In the genomic region with DNA sequence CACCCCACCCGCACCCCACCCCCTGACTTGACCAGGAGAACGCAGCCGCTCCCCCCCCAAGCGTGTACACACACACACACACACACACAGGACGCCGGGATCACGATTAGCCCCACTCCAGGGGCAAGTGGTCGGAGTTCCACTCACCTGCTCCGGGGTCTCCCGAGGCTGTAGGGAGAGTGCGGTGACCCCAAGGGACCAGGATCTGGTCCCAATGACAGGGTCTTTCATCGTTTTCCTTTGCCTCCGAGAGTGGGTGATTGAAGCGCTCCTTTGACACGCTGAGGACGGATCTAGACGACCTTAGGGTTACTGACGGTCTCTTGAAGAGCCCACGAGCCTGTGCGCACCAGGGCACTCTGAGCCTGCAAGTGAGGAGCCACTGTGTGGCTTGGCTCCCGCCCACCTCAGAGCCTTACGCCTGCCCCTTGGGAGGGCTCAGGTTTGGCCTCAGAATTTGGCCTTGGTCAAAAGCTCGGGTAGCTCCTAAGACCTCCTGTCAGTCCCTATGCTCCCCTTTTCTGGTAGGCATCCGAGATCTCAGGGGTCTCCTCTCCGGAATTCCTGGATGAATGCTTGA, we compare ENCODE assay signal across 11 mouse cellular contexts. TPM values are rescaled to one million over a fixed set of nuclear protein-coding genes. Genes with fewer than 3 reads are reported as not detected.
DNase-seq lines count a peak whose midpoint lies in the region; ATAC-seq and TF ChIP-seq lines count a peak whose summit lies in the region.
"Had no signal": no experiment of that assay in that cellular context is flagged by ENCODE, and none has a peak within 500 bp of the region (broad histone marks: within the 10 kb centered on the region; RNA-seq: fewer than 3 reads in every experiment).

No protein-coding gene starts in this region.

- H3K9me3 ChIP-seq in heart, embryonic 14.5 days (ENCODE audit: control insufficient read depth, low read length): no peaks in the 10 kb centered on the region
- H3K9me3 ChIP-seq in hindbrain, embryonic 16.5 days (ENCODE audit: control insufficient read depth, low read length): no peaks in the 10 kb centered on the region
- H3K9me3 ChIP-seq in midbrain, postnatal 0 days (ENCODE audit: low read length): no peaks in the 10 kb centered on the region

- TF ChIP-seq CTCF in bone marrow macrophage, adult 2 months (IDR thresholded peaks at IDR 0.05; ENCODE audit: low read depth, low read length): no peak
- no peak for TF ChIP-seq CTCF in midbrain, postnatal 0 days (IDR thresholded peaks at IDR 0.05)

- peaks cover 5 to 29% of the 10 kb centered on the region in 2 experiments; a peak in 3 of 4 replicates for H3K4me1 ChIP-seq in heart, embryonic 14.5 days (ENCODE audit: control insufficient read depth in 2 of 2, insufficient read depth in 2 of 2, low read length in 2 of 2)
- H3K4me1 ChIP-seq in bone marrow macrophage, adult 2 months (ENCODE audit: control insufficient read depth, insufficient read depth, low read length): 0 out of 2 replicates have a peak, but pooled peaks cover 3% of the 10 kb centered on the region
- H3K4me1 ChIP-seq in hindbrain, embryonic 16.5 days (ENCODE audit: control insufficient read depth, insufficient read depth, low read depth, low read length): peaks cover 9% of the 10 kb centered on the region
- H3K4me1 ChIP-seq in midbrain, postnatal 0 days (ENCODE audit: insufficient read depth, low read length): peaks cover 3% of the 10 kb centered on the region; the same call in 1 of the 2 replicates

- H3K27ac ChIP-seq in heart, embryonic 14.5 days (replicated peaks in 1 of 2; ENCODE audit: control insufficient read depth in 1 of 2, insufficient read depth in 1 of 2, low read depth in 2 of 2, low read length in 2 of 2): no peak overlapping the region
- no peak overlapping the region for H3K27ac ChIP-seq in bone marrow macrophage, adult 2 months (ENCODE audit: insufficient read depth, low read depth, low read length)
- no peak overlapping the region for H3K27ac ChIP-seq in hindbrain, embryonic 16.5 days (ENCODE audit: low read depth, low read length)
- no peak overlapping the region for H3K27ac ChIP-seq in midbrain, postnatal 0 days (ENCODE audit: low read depth, low read length)

- peak overlapping the region in 1 of 2 experiments; percentile 31; a peak in 3 of 4 replicates for H3K4me3 ChIP-seq in heart, embryonic 14.5 days (ENCODE audit: control insufficient read depth in 1 of 2, insufficient read depth in 1 of 2, low read depth in 1 of 2, low read length in 2 of 2)
- H3K4me3 ChIP-seq in bone marrow macrophage, adult 2 months (ENCODE audit: insufficient read depth, low read length): peak overlapping the region; percentile 15; the same call in 1 of the 2 replicates
- H3K4me3 ChIP-seq in hindbrain, embryonic 16.5 days (ENCODE audit: low read length): peak overlapping the region; percentile 32
- peak overlapping the region; percentile 29 for H3K4me3 ChIP-seq in midbrain, postnatal 0 days (ENCODE audit: low read depth, low read length)

- intact Hi-C loops in left cerebral cortex, postnatal 10 days (cut with DNase I): no loop called here

- H3K27me3 ChIP-seq in heart, embryonic 14.5 days (ENCODE audit: control insufficient read depth, insufficient read depth, low read length): peaks cover 92% of the 10 kb centered on the region
- H3K27me3 ChIP-seq in hindbrain, embryonic 16.5 days (replicated peaks; ENCODE audit: control insufficient read depth, insufficient read depth, low read length): peaks cover 88% of the 10 kb centered on the region
- H3K27me3 ChIP-seq in midbrain, postnatal 0 days (ENCODE audit: insufficient read depth, low read length): peaks cover 81% of the 10 kb centered on the region

- no peaks in the 10 kb centered on the region for H3K36me3 ChIP-seq in heart, embryonic 14.5 days (ENCODE audit: control insufficient read depth, insufficient read depth, low read length)
- H3K36me3 ChIP-seq in hindbrain, embryonic 16.5 days (ENCODE audit: control insufficient read depth, insufficient read depth, low read length): no peaks in the 10 kb centered on the region
- no peaks in the 10 kb centered on the region for H3K36me3 ChIP-seq in midbrain, postnatal 0 days (ENCODE audit: insufficient read depth, low read length)

- peak overlapping the region; percentile 34; the same call in 1 of the 2 replicates for H3K9ac ChIP-seq in heart, embryonic 14.5 days (ENCODE audit: low read length)
- H3K9ac ChIP-seq in hindbrain, embryonic 16.5 days (ENCODE audit: low read depth, low read length): no peak overlapping the region; the same call in 1 of the 2 replicates
- no peak overlapping the region for H3K9ac ChIP-seq in midbrain, postnatal 0 days (replicated peaks; ENCODE audit: low read length, poor library complexity, severe bottlenecking)

- H3K4me2 ChIP-seq in heart, embryonic 14.5 days (ENCODE audit: low read length): peak overlapping the region; percentile 57
- H3K4me2 ChIP-seq in hindbrain, embryonic 16.5 days (ENCODE audit: low read length): peak overlapping the region; percentile 54
- peak overlapping the region; percentile 48 for H3K4me2 ChIP-seq in midbrain, postnatal 0 days (ENCODE audit: low read depth, low read length, poor library complexity, severe bottlenecking)

- DNase-seq in heart, adult 8-10 months (ENCODE audit: low spot score): no peak
- no peak for DNase-seq in midbrain, postnatal 0 days (ENCODE audit: low spot score)
- no peak for DNase-seq in gastrocnemius, postnatal 25 days
- no peak for DNase-seq in left cerebral cortex, postnatal 10 days (ENCODE audit: extremely low spot score in 1 of 2, low spot score in 2 of 2)
- no peak for DNase-seq in right cerebral cortex, postnatal 4 days
- DNase-seq: cerebellum, adult 2 months; kidney, postnatal 25 days had no signal

- no peak for ATAC-seq in heart, embryonic 14.5 days (ENCODE audit: insufficient number of reproducible peaks, insufficient read depth, low FRiP score, low read depth)
- ATAC-seq in hindbrain, embryonic 16.5 days: no peak
- no peak for ATAC-seq in midbrain, postnatal 0 days (ENCODE audit: low FRiP score)

- under 1% methylated on average over 25 of the region's 25 CpGs for WGBS in heart, embryonic 14.5 days
- 1% methylated on average over 24 of the region's 25 CpGs for WGBS in hindbrain, embryonic 16.5 days
- under 1% methylated on average over 24 of the region's 25 CpGs for WGBS in midbrain, postnatal 0 days

- no peak for TF ChIP-seq POLR2A in bone marrow macrophage, adult 2 months (IDR thresholded peaks at IDR 0.05; ENCODE audit: borderline replicate concordance, low read depth, low read length)

RNA-seq across cellular contexts. Expression of a gene that starts 0.3 kb away (rescaled TPM):
- not detected in 2 replicates for polyA plus RNA-seq in heart, embryonic 14.5 days (2014; fragmentation: Nextera tagmentation; extraction: Ambion mirVana)
- under 1 TPM in 3 of 4 experiments, not detected in 1; 0.16 to 0.44 (median 0.26) TPM for total RNA-seq in heart, adult 8-10 months (2022)
- not detected in 2 replicates for polyA plus RNA-seq in bone marrow macrophage, adult 2 months (2012; ENCODE audit: insufficient read depth, insufficient read length, missing spikeins)
- 0.06 TPM in 1 of 2 replicates, not detected in the other for polyA plus RNA-seq in hindbrain, embryonic 16.5 days (2015; fragmentation: Nextera tagmentation; extraction: Ambion mirVana)
- 0.38 and 1.5 TPM in 2 replicates for total RNA-seq in midbrain, postnatal 0 days (2014; rRNA removed)
- polyA plus RNA-seq in midbrain, postnatal 0 days (2015; fragmentation: Nextera tagmentation; extraction: Ambion mirVana): not detected in 2 replicates
- 1 to 10 TPM in 1 of 2 experiments, under 1 TPM in 1; 0.79 to 1.7 TPM for total RNA-seq in gastrocnemius, postnatal 25 days (2021)
- total RNA-seq in left cerebral cortex, postnatal 10 days (2021): under 1 TPM; 0.63 to 0.64 TPM

RNA-seq across cellular contexts. Expression of a gene that starts 11.4 kb away (rescaled TPM):
- polyA plus RNA-seq in heart, embryonic 14.5 days (2014; fragmentation: Nextera tagmentation; extraction: Ambion mirVana): not detected in 2 replicates
- total RNA-seq in heart, adult 8-10 months (2022): not detected
- polyA plus RNA-seq in bone marrow macrophage, adult 2 months (2012; ENCODE audit: insufficient read depth, insufficient read length, missing spikeins): not detected in 2 replicates
- 1.2 and 2.3 TPM in 2 replicates for polyA plus RNA-seq in hindbrain, embryonic 16.5 days (2015; fragmentation: Nextera tagmentation; extraction: Ambion mirVana)
- 0.33 TPM in 2 replicates for total RNA-seq in midbrain, postnatal 0 days (2014; rRNA removed)
- 0.81 and 1.1 TPM in 2 replicates for polyA plus RNA-seq in midbrain, postnatal 0 days (2015; fragmentation: Nextera tagmentation; extraction: Ambion mirVana)
- not detected for total RNA-seq in gastrocnemius, postnatal 25 days (2021)
- not detected for total RNA-seq in left cerebral cortex, postnatal 10 days (2021)
- total RNA-seq: neutrophil, adult 5-6 weeks had no signal
- polyA plus RNA-seq: cerebellum, adult 2 months had no signal

RNA-seq across cellular contexts. Expression of a gene that starts 15.3 kb away (rescaled TPM):
- 26.7 and 31.9 TPM in 2 replicates for polyA plus RNA-seq in heart, embryonic 14.5 days (2014; fragmentation: Nextera tagmentation; extraction: Ambion mirVana)
- total RNA-seq in heart, adult 8-10 months (2022): 10 to 100 TPM; 18.0 to 20.9 (median 19.1) TPM
- 93.8 and 103 TPM in 2 replicates for polyA plus RNA-seq in bone marrow macrophage, adult 2 months (2012; ENCODE audit: insufficient read depth, insufficient read length, missing spikeins)
- polyA plus RNA-seq in hindbrain, embryonic 16.5 days (2015; fragmentation: Nextera tagmentation; extraction: Ambion mirVana): 107 TPM in 2 replicates
- 122 and 144 TPM in 2 replicates for total RNA-seq in midbrain, postnatal 0 days (2014; rRNA removed)
- 89.2 and 93.8 TPM in 2 replicates for polyA plus RNA-seq in midbrain, postnatal 0 days (2015; fragmentation: Nextera tagmentation; extraction: Ambion mirVana)
- 10 to 100 TPM in 1 of 2 experiments, 1 to 10 TPM in 1; 8.3 to 10.4 TPM for total RNA-seq in gastrocnemius, postnatal 25 days (2021)
- 100 to 1,000 TPM; 651 to 661 TPM for total RNA-seq in left cerebral cortex, postnatal 10 days (2021)

RNA-seq across cellular contexts. Expression of a gene that starts 31.0 kb away (rescaled TPM):
- polyA plus RNA-seq in heart, embryonic 14.5 days (2014; fragmentation: Nextera tagmentation; extraction: Ambion mirVana): 0.22 and 0.51 TPM in 2 replicates
- total RNA-seq in heart, adult 8-10 months (2022): under 1 TPM; 0.63 to 0.84 (median 0.72) TPM
- polyA plus RNA-seq in bone marrow macrophage, adult 2 months (2012; ENCODE audit: insufficient read depth, insufficient read length, missing spikeins): not detected in 2 replicates
- polyA plus RNA-seq in hindbrain, embryonic 16.5 days (2015; fragmentation: Nextera tagmentation; extraction: Ambion mirVana): 0.30 and 0.31 TPM in 2 replicates
- 5.5 and 7.3 TPM in 2 replicates for total RNA-seq in midbrain, postnatal 0 days (2014; rRNA removed)
- 0.51 and 0.64 TPM in 2 replicates for polyA plus RNA-seq in midbrain, postnatal 0 days (2015; fragmentation: Nextera tagmentation; extraction: Ambion mirVana)
- under 1 TPM; 0.38 to 0.74 TPM for total RNA-seq in gastrocnemius, postnatal 25 days (2021)
- 100 to 1,000 TPM; 285 to 294 TPM for total RNA-seq in left cerebral cortex, postnatal 10 days (2021)

RNA-seq across cellular contexts. Expression of a gene that starts 50.3 kb away (rescaled TPM):
- 21.5 and 23.4 TPM in 2 replicates for polyA plus RNA-seq in heart, embryonic 14.5 days (2014; fragmentation: Nextera tagmentation; extraction: Ambion mirVana)
- 1 to 10 TPM; 5.6 to 9.4 (median 7.7) TPM for total RNA-seq in heart, adult 8-10 months (2022)
- 0.93 TPM in 1 of 2 replicates, not detected in the other for polyA plus RNA-seq in bone marrow macrophage, adult 2 months (2012; ENCODE audit: insufficient read depth, insufficient read length, missing spikeins)
- polyA plus RNA-seq in hindbrain, embryonic 16.5 days (2015; fragmentation: Nextera tagmentation; extraction: Ambion mirVana): 6.3 and 8.9 TPM in 2 replicates
- total RNA-seq in midbrain, postnatal 0 days (2014; rRNA removed): 1.0 and 2.8 TPM in 2 replicates
- 4.4 and 5.4 TPM in 2 replicates for polyA plus RNA-seq in midbrain, postnatal 0 days (2015; fragmentation: Nextera tagmentation; extraction: Ambion mirVana)
- total RNA-seq in gastrocnemius, postnatal 25 days (2021): 1 to 10 TPM; 2.7 to 3.5 TPM
- 1 to 10 TPM; 2.2 TPM for total RNA-seq in left cerebral cortex, postnatal 10 days (2021)
